Mouse (Mus musculus): ENCODE data around the gene Arl10. TPM values are rescaled to one million over a fixed set of nuclear protein-coding genes. Genes with fewer than 3 reads are reported as not detected.

The Arl10 gene
- polyA plus RNA-seq, 1 experiment from 2014 or later: 18.4 TPM

- H3K4me3 ChIP-seq (ENCODE audit: low read depth, low read length): no peak overlapping the region
- ATAC-seq (replicated peaks; ENCODE audit: insufficient number of reproducible peaks, low FRiP score, low TSS enrichment): no peak
- 73% methylated on average over 7 of the region's 7 CpGs for WGBS (ENCODE audit: insufficient replicate concordance)
- H3K9ac ChIP-seq (ENCODE audit: low read depth, low read length): no peak overlapping the region
- peaks cover 7% of the 10 kb centered on the region; the same call in 1 of the 2 replicates for H3K4me1 ChIP-seq (ENCODE audit: control insufficient read depth, insufficient read depth, low read length)
- no peaks in the 10 kb centered on the region for H3K9me3 ChIP-seq (replicated peaks; ENCODE audit: control insufficient read depth, low read length)
- no peaks in the 10 kb centered on the region for H3K27me3 ChIP-seq (ENCODE audit: control insufficient read depth, insufficient read depth, low read length)
- no peak overlapping the region for H3K4me2 ChIP-seq
- no peak overlapping the region for H3K27ac ChIP-seq (ENCODE audit: low read depth, low read length)
- peaks cover 20% of the 10 kb centered on the region for H3K36me3 ChIP-seq (ENCODE audit: control insufficient read depth, insufficient read depth, low read length)
Measured at GRCm38 (mm10) chr13:54562562-54562961, 12.3 kb upstream of the Arl10 start.

- Histone ChIP-seq H3K9me3 (replicated peaks; ENCODE audit: control insufficient read depth, low read length) (no peaks in the 10 kb centered on the region), H3K4me1 (ENCODE audit: control insufficient read depth, insufficient read depth, low read length) (peaks cover 7% of the 10 kb centered on the region; the same call in 1 of the 2 replicates), H3K36me3 (ENCODE audit: control insufficient read depth, insufficient read depth, low read length) (peaks cover 3% of the 10 kb centered on the region), H3K27me3 (ENCODE audit: control insufficient read depth, insufficient read depth, low read length) (no peaks in the 10 kb centered on the region), H3K4me3 (ENCODE audit: low read depth, low read length) (peak overlapping the region; percentile 96), H3K9ac (ENCODE audit: low read depth, low read length) (peak overlapping the region; percentile 98), H3K27ac (ENCODE audit: low read depth, low read length) (peak overlapping the region; percentile 42; the same call in 1 of the 2 replicates), H3K4me2 (peak overlapping the region; percentile 83)
- WGBS (ENCODE audit: insufficient replicate concordance): 11% methylated on average over 45 of the region's 45 CpGs
- peak; percentile 55 for ATAC-seq (replicated peaks; ENCODE audit: insufficient number of reproducible peaks, low FRiP score, low TSS enrichment)
Measured at GRCm38 (mm10) chr13:54564232-54565200, 10.3 kb upstream of the Arl10 start.

- Histone ChIP-seq H3K27ac (ENCODE audit: low read depth, low read length) (peak within 1 kb of the TSS; percentile 42; the same call in 1 of the 2 replicates), H3K9me3 (replicated peaks; ENCODE audit: control insufficient read depth, low read length) (no peaks in the 10 kb centered on the region), H3K36me3 (ENCODE audit: control insufficient read depth, insufficient read depth, low read length) (no peaks in the 10 kb centered on the region; the same call in 1 of the 2 replicates), H3K9ac (ENCODE audit: low read depth, low read length) (peak within 1 kb of the TSS; percentile 98), H3K4me2 (peak within 1 kb of the TSS; percentile 83), H3K27me3 (ENCODE audit: control insufficient read depth, insufficient read depth, low read length) (no peaks in the 10 kb centered on the region), H3K4me1 (ENCODE audit: control insufficient read depth, insufficient read depth, low read length) (peaks cover 7% of the 10 kb centered on the region; the same call in 1 of the 2 replicates), H3K4me3 (ENCODE audit: low read depth, low read length) (peak within 1 kb of the TSS; percentile 96)
- under 1% methylated on average over 27 of the region's 27 CpGs for WGBS (ENCODE audit: insufficient replicate concordance)
- ATAC-seq (replicated peaks; ENCODE audit: insufficient number of reproducible peaks, low FRiP score, low TSS enrichment): peak; percentile 94
Measured at GRCm38 (mm10) chr13:54565201-54565581, 9.6 kb upstream of the Arl10 start, which contains the start of gene 4833439L19Rik. 4833439L19Rik (minus strand) TSS chr13:54565435.

GRCm38 (mm10) chr13:54565594-54566345, 9.0 kb upstream of the Arl10 start:
- peak; percentile 37 for ATAC-seq (replicated peaks; ENCODE audit: insufficient number of reproducible peaks, low FRiP score, low TSS enrichment)
- 42% methylated on average over 8 of the region's 8 CpGs for WGBS (ENCODE audit: insufficient replicate concordance)
- Histone ChIP-seq H3K4me3 (ENCODE audit: low read depth, low read length) (peak overlapping the region; percentile 96), H3K9ac (ENCODE audit: low read depth, low read length) (peak overlapping the region; percentile 98; the same call in 1 of the 2 replicates), H3K4me2 (peak overlapping the region; percentile 83), H3K9me3 (replicated peaks; ENCODE audit: control insufficient read depth, low read length) (no peaks in the 10 kb centered on the region), H3K27me3 (ENCODE audit: control insufficient read depth, insufficient read depth, low read length) (no peaks in the 10 kb centered on the region), H3K4me1 (ENCODE audit: control insufficient read depth, insufficient read depth, low read length) (peaks cover 7% of the 10 kb centered on the region; the same call in 1 of the 2 replicates), H3K36me3 (ENCODE audit: control insufficient read depth, insufficient read depth, low read length) (no peaks in the 10 kb centered on the region; the same call in 1 of the 2 replicates), H3K27ac (ENCODE audit: low read depth, low read length) (no peak overlapping the region)

- no peak overlapping the region for H3K4me2 ChIP-seq
- ATAC-seq (replicated peaks; ENCODE audit: insufficient number of reproducible peaks, low FRiP score, low TSS enrichment): no peak
- H3K27ac ChIP-seq (ENCODE audit: low read depth, low read length): no peak overlapping the region
- no peak overlapping the region for H3K9ac ChIP-seq (ENCODE audit: low read depth, low read length)
- H3K36me3 ChIP-seq (ENCODE audit: control insufficient read depth, insufficient read depth, low read length): no peaks in the 10 kb centered on the region
- H3K4me1 ChIP-seq (ENCODE audit: control insufficient read depth, insufficient read depth, low read length): peaks cover 7% of the 10 kb centered on the region; the same call in 1 of the 2 replicates
- 41% methylated on average over 5 of the region's 5 CpGs for WGBS (ENCODE audit: insufficient replicate concordance)
- no peaks in the 10 kb centered on the region for H3K27me3 ChIP-seq (ENCODE audit: control insufficient read depth, insufficient read depth, low read length)
- no peak overlapping the region for H3K4me3 ChIP-seq (ENCODE audit: low read depth, low read length)
- H3K9me3 ChIP-seq (replicated peaks; ENCODE audit: control insufficient read depth, low read length): no peaks in the 10 kb centered on the region
Measured at GRCm38 (mm10) chr13:54568380-54568779, 6.4 kb upstream of the Arl10 start.

GRCm38 (mm10) chr13:54569282-54569681, 5.5 kb upstream of the Arl10 start:
- no peaks in the 10 kb centered on the region for H3K36me3 ChIP-seq (ENCODE audit: control insufficient read depth, insufficient read depth, low read length)
- no peaks in the 10 kb centered on the region for H3K9me3 ChIP-seq (replicated peaks; ENCODE audit: control insufficient read depth, low read length)
- peaks cover 3% of the 10 kb centered on the region; the same call in 1 of the 2 replicates for H3K4me1 ChIP-seq (ENCODE audit: control insufficient read depth, insufficient read depth, low read length)
- H3K4me3 ChIP-seq (ENCODE audit: low read depth, low read length): no peak overlapping the region
- whole genome bisulfite sequencing (ENCODE audit: insufficient replicate concordance): 45% methylated on average over 1 of the region's 1 CpGs
- ATAC-seq (replicated peaks; ENCODE audit: insufficient number of reproducible peaks, low FRiP score, low TSS enrichment): no peak
- H3K9ac ChIP-seq (ENCODE audit: low read depth, low read length): no peak overlapping the region
- no peak overlapping the region for H3K4me2 ChIP-seq
- no peak overlapping the region for H3K27ac ChIP-seq (ENCODE audit: low read depth, low read length)
- no peaks in the 10 kb centered on the region for H3K27me3 ChIP-seq (ENCODE audit: control insufficient read depth, insufficient read depth, low read length)

- Histone ChIP-seq H3K9ac (ENCODE audit: low read depth, low read length) (no peak overlapping the region), H3K4me3 (ENCODE audit: low read depth, low read length) (no peak overlapping the region), H3K27me3 (ENCODE audit: control insufficient read depth, insufficient read depth, low read length) (no peaks in the 10 kb centered on the region), H3K9me3 (replicated peaks; ENCODE audit: control insufficient read depth, low read length) (no peaks in the 10 kb centered on the region), H3K36me3 (ENCODE audit: control insufficient read depth, insufficient read depth, low read length) (no peaks in the 10 kb centered on the region), H3K4me1 (ENCODE audit: control insufficient read depth, insufficient read depth, low read length) (peaks cover 4% of the 10 kb centered on the region; the same call in 1 of the 2 replicates), H3K27ac (ENCODE audit: low read depth, low read length) (no peak overlapping the region), H3K4me2 (no peak overlapping the region)
- no peak for ATAC-seq (replicated peaks; ENCODE audit: insufficient number of reproducible peaks, low FRiP score, low TSS enrichment)
- WGBS (ENCODE audit: insufficient replicate concordance): 68% methylated on average over 4 of the region's 4 CpGs
Measured at GRCm38 (mm10) chr13:54570736-54571135, 4.1 kb upstream of the Arl10 start.

GRCm38 (mm10) chr13:54571637-54572036, 3.2 kb upstream of the Arl10 start:
- Histone ChIP-seq H3K27me3 (ENCODE audit: control insufficient read depth, insufficient read depth, low read length) (no peaks in the 10 kb centered on the region), H3K27ac (ENCODE audit: low read depth, low read length) (no peak overlapping the region), H3K4me1 (ENCODE audit: control insufficient read depth, insufficient read depth, low read length) (peaks cover 7% of the 10 kb centered on the region; the same call in 1 of the 2 replicates), H3K4me2 (no peak overlapping the region; the same call in 1 of the 2 replicates), H3K36me3 (ENCODE audit: control insufficient read depth, insufficient read depth, low read length) (no peaks in the 10 kb centered on the region; the same call in 1 of the 2 replicates), H3K9ac (ENCODE audit: low read depth, low read length) (0 out of 2 replicates have a peak overlapping the region, but pooled peaks have one; percentile 28), H3K4me3 (ENCODE audit: low read depth, low read length) (no peak overlapping the region), H3K9me3 (replicated peaks; ENCODE audit: control insufficient read depth, low read length) (no peaks in the 10 kb centered on the region)
- no peak for ATAC-seq (replicated peaks; ENCODE audit: insufficient number of reproducible peaks, low FRiP score, low TSS enrichment)
- WGBS (ENCODE audit: insufficient replicate concordance): 52% methylated on average over 2 of the region's 2 CpGs

All from heart, embryonic 11.5 days (tissue).